Mouse (Mus musculus) myocyte (in vitro differentiated cells): ENCODE measurements around the gene Caly. TPM values are rescaled to one million over a fixed set of nuclear protein-coding genes. Genes with fewer than 3 reads are reported as not detected.

ENCODE experiments used
- H3K27me3 ChIP-seq: one replicate; pipeline ENCODE4 v1.6.1; 2011; ENCODE audit not compliant: control insufficient read depth, insufficient read depth, insufficient read length
- H3K36me3 ChIP-seq: one replicate; pipeline ENCODE4 v1.6.1; 2011; ENCODE audit not compliant: control insufficient read depth, insufficient read depth
- H3K4me2 ChIP-seq: one replicate; pipeline ENCODE4 v1.6.1; 2011; ENCODE audit warnings: low read depth, control low read depth
- H3K4me3 ChIP-seq: one replicate; pipeline ENCODE4 v1.5.1; 2011; ENCODE audit warnings: mild to moderate bottlenecking, control low read depth, moderate library complexity
- H3K79me2 ChIP-seq: one replicate; pipeline ENCODE4 v1.6.1; 2011; ENCODE audit not compliant: control insufficient read depth, insufficient read depth
- H3ac ChIP-seq: one replicate; pipeline ENCODE4 v1.6.1; 2011; ENCODE audit not compliant: control insufficient read depth, insufficient read length
- CEBPB ChIP-seq: IDR thresholded peaks from 2 replicates; pipeline ENCODE4 v1.6.1; 2011; ENCODE audit warnings: mild to moderate bottlenecking, moderate library complexity; ENCODE audit not compliant: poor library complexity, insufficient read depth, severe bottlenecking
- E2F4 ChIP-seq: IDR thresholded peaks from one replicate; pipeline ENCODE4 v1.6.1; 2011; ENCODE audit warnings: mild to moderate bottlenecking, control low read depth, moderate library complexity; ENCODE audit not compliant: insufficient read depth
- MAX ChIP-seq: IDR thresholded peaks from one replicate; pipeline ENCODE4 v1.6.1; 2011; ENCODE audit warnings: low read depth, mild to moderate bottlenecking, control low read depth
- MYOD1 ChIP-seq, 3 experiments: IDR thresholded peaks; one replicate each; pipeline ENCODE4 v1.6.1; 2011; ENCODE audit warnings: control low read depth in 2 of 3, low read depth in 2 of 3, mild to moderate bottlenecking in 2 of 3, moderate library complexity in 1 of 3; ENCODE audit not compliant: insufficient read length in 2 of 3, control insufficient read depth in 1 of 3
- MYOG ChIP-seq, 3 experiments: IDR thresholded peaks; one replicate each; pipeline ENCODE4 v1.6.1; 2011; ENCODE audit warnings: control low read depth in 2 of 3, low read depth in 2 of 3, mild to moderate bottlenecking in 2 of 3; ENCODE audit not compliant: insufficient read length in 2 of 3, control insufficient read depth in 1 of 3, insufficient read depth in 1 of 3
- POLR2A ChIP-seq: IDR thresholded peaks from one replicate; pipeline ENCODE4 v1.6.1; 2011; ENCODE audit warnings: low read depth, mild to moderate bottlenecking, control low read depth, moderate library complexity; ENCODE audit not compliant: insufficient read length
- POLR2AphosphoS2 ChIP-seq: IDR thresholded peaks from one replicate; pipeline ENCODE4 v1.6.1; 2011; ENCODE audit warnings: low read depth, control low read depth; ENCODE audit not compliant: insufficient read length
- REST ChIP-seq: IDR thresholded peaks from one replicate; pipeline ENCODE4 v1.6.1; 2011; ENCODE audit warnings: mild to moderate bottlenecking, control low read depth, moderate library complexity; ENCODE audit not compliant: insufficient read depth, insufficient read length
- SRF ChIP-seq: IDR thresholded peaks from one replicate; pipeline ENCODE4 v1.6.1; 2011; ENCODE audit warnings: low read depth; ENCODE audit not compliant: control insufficient read depth, insufficient read length
- TCF12 ChIP-seq: IDR thresholded peaks from one replicate; pipeline ENCODE4 v1.6.1; 2011; ENCODE audit warnings: mild to moderate bottlenecking, control low read depth; ENCODE audit not compliant: poor library complexity, insufficient read depth, severe bottlenecking
- TCF3 ChIP-seq: IDR thresholded peaks from one replicate; pipeline ENCODE4 v1.6.1; 2011; ENCODE audit warnings: low read depth, control low read depth; ENCODE audit not compliant: insufficient read length
- USF1 ChIP-seq: IDR thresholded peaks from one replicate; pipeline ENCODE4 v1.6.1; 2011; ENCODE audit warnings: low read depth, mild to moderate bottlenecking, control low read depth, moderate library complexity
- polyA plus RNA-seq: library from polyadenylated mRNA; unstranded; fragments of >200 nt; fragmentation: generic; extraction: Trizol; gene quantifications from one replicate; pipeline ENCODE4 v1.2.1, GENCODE M21; 2012; ENCODE audit warnings: missing spikeins

Gene Caly
- polyA plus RNA-seq, 1 experiment, result not detected

DNA sequence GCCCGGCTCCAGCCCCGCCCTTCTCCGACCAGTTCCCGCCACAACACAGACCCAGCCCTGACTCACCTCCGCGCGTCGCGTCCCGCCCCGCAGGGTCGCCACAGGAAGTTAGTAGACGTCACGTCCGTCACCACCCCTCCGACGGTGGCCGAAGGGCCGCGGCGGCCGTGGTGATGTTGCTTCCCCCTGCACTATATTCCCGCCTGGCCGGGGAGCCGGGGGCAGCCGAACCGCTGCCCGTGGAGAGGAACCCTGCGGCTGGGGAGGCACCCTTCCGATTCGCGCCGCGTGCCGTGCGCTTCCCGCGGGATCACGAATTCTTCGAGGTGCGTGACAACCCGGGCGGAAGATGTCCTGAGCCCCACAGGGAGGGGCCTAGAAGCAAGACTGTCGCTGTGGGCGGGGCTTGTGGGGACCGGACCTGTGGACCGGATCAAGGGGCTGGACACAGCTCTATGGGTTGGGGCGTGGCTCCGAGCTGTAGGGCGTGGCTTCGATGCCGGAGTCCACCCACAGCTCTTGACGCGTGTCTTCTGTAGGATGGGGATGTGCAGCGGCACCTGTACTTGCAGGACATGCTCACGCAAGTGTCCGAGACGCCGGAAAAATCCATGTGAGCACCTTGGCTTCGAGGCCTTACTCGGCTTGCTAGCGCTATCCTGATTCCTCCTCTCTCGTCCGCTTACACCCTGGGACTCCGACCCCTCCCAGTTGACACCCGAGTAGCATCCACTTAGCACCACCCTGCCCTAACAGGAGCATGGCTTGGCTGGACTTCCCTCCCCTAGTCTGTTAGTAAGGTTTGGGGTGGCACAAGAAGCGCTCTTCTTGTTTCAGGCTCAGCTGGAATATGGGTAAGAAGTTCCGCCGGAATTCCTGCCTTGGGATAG, 45.8 kb downstream of the Caly start, which contains the start of the genes Zfp511 and Tubgcp2:
Zfp511 (plus strand) TSS at position 111 of the 890 bp plus-strand sequence.
Tubgcp2 (minus strand) TSS at position 389 of the 890 bp plus-strand sequence.
- Histone ChIP-seq H3K36me3 (no peaks in the 10 kb centered on the region), H3K4me2 (peak within 1 kb of the TSS; percentile 82), H3K4me3 (peak within 1 kb of the TSS; percentile 62), H3ac (peak within 1 kb of the TSS; percentile 36), H3K27me3 (no peaks in the 10 kb centered on the region), H3K79me2 (peaks cover 11% of the 10 kb centered on the region)
- TF ChIP-seq MYOG (IDR thresholded peaks at IDR 0.05; ENCODE audit: control insufficient read depth in 1 of 3, insufficient read depth in 1 of 3, insufficient read length in 2 of 3, low read depth in 2 of 3) (no peak), POLR2A (peak; percentile 76), USF1 (no peak), REST (no peak), CEBPB (no peak), E2F4 (peak; percentile 62), SRF (peak; percentile 15), MYOD1 (IDR thresholded peaks at IDR 0.05; ENCODE audit: control insufficient read depth in 1 of 3, insufficient read length in 2 of 3, low read depth in 2 of 3) (peak in 1 of 3 experiments; percentile 18), POLR2AphosphoS2 (peak; percentile 63), TCF3 (no peak), TCF12 (no peak), MAX (no peak)

DNA sequence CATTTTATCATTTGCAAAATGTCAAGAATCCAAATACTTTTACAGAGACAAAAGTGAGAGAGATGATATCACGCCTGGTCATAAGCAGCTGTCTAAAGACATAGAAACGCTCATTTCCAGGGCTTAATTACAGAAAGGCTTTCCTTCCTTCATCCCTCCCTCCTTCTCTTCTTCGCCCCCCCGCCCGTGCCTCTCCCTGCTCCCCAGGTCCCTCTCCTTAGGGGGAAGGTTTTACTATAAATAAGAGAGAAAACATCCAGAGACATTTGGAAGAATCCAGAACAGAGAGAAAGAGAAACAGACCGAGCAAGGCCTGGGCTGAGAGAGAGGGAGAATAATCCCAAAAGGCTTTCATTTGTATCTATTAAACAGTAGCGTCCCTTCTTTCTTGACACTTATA, 46.9 kb downstream of the Caly start:
- TF ChIP-seq TCF3, result no peak
- TF ChIP-seq MYOG (IDR thresholded peaks at IDR 0.05; ENCODE audit: control insufficient read depth in 1 of 3, insufficient read depth in 1 of 3, insufficient read length in 2 of 3, low read depth in 2 of 3), result no peak
- no peak for TF ChIP-seq CEBPB
- no peak for TF ChIP-seq POLR2AphosphoS2
- TF ChIP-seq TCF12, result no peak
- TF ChIP-seq POLR2A, result no peak
- no peak for TF ChIP-seq MYOD1 (IDR thresholded peaks at IDR 0.05; ENCODE audit: control insufficient read depth in 1 of 3, insufficient read length in 2 of 3, low read depth in 2 of 3)
- TF ChIP-seq E2F4, result no peak
- TF ChIP-seq SRF, result no peak
- peak overlapping the region; percentile 36 for H3ac ChIP-seq
- no peaks in the 10 kb centered on the region for H3K27me3 ChIP-seq
- H3K4me3 ChIP-seq, result peak overlapping the region; percentile 62
- H3K36me3 ChIP-seq, result no peaks in the 10 kb centered on the region
- H3K4me2 ChIP-seq, result peak overlapping the region; percentile 82
- H3K79me2 ChIP-seq, result peaks cover 11% of the 10 kb centered on the region

DNA sequence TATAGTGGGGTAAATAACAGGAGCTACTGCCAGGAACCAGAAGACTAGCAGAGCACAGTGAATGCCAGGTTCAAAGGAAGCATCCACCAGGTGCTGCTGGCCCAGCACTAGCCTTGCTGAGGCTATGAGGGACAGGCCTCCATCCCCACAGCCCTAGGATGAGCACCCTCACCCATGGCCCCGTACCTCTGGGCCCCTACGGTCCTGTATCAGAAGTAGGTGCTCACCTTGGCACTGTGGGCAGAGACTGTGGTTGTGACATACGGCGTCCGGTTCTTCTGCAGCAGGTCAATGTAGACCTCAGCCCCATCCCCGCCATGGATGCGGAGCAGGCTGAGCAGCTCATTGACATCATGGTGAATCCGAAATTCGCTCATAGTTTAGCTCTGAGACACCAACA, 49.0 kb downstream of the Caly start:
- peaks cover 10% of the 10 kb centered on the region for H3K36me3 ChIP-seq
- H3K27me3 ChIP-seq, result no peaks in the 10 kb centered on the region

DNA sequence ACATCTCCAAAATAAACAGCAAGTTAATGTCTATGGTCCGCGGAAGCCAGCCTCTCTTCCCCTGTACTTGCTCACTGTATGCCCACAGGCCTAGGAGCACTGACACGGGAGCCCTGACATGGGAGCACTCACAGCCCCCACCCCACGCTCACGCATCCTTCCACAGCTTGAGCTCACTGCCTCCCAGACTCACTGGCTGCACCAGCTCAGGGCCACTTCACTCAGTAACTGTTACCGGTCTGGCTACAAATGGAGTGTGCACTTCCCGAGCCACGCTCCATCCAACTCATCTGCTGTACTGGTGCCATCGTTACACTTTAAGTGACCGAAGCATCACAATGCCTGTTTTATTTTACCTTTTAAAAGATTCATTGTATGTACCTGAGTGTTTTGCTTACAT, 50.0 kb downstream of the Caly start:
- no peak overlapping the region for H3K4me2 ChIP-seq
- no peaks in the 10 kb centered on the region for H3K27me3 ChIP-seq
- H3K36me3 ChIP-seq, result peaks cover 15% of the 10 kb centered on the region
- TF ChIP-seq POLR2AphosphoS2 (no peak), SRF (no peak), CEBPB (no peak), REST (no peak), TCF12 (no peak), MAX (no peak)
- no peak overlapping the region for H3ac ChIP-seq
- no peak overlapping the region for H3K4me3 ChIP-seq
- H3K79me2 ChIP-seq, result peaks cover 11% of the 10 kb centered on the region

More for the DNA sequence above, 49.0 kb downstream of the Caly start:
- H3K79me2 ChIP-seq, result peaks cover 11% of the 10 kb centered on the region
- no peak overlapping the region for H3K4me3 ChIP-seq
- no peak overlapping the region for H3ac ChIP-seq
- no peak overlapping the region for H3K4me2 ChIP-seq
- no peak for TF ChIP-seq USF1
- no peak for TF ChIP-seq POLR2A
- no peak for TF ChIP-seq TCF12

DNA sequence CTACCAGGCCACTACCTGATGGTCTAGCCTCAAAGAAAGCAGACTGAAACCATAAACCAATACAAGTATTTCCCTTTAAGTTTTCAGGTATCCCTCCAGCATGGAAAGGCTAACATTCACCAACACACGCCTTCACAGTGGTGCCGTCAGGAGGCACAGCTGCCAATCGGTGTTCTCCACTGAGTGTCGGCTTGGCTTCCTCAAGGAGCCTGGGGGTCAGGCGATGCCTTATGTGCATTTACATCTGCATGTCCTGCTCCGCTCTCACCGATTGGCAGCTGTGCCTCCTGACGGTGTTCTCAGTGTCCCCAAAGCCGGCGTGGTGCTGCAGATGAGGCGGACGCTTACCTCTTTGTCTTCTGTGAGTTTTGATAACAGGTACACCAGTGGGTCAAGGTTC, 50.6 kb downstream of the Caly start:
- H3K79me2 ChIP-seq, result peaks cover 11% of the 10 kb centered on the region
- H3K4me3 ChIP-seq, result no peak overlapping the region
- H3K27me3 ChIP-seq, result no peaks in the 10 kb centered on the region
- peaks cover 15% of the 10 kb centered on the region for H3K36me3 ChIP-seq
- no peak overlapping the region for H3ac ChIP-seq
- TF ChIP-seq TCF3, result no peak
- no peak for TF ChIP-seq TCF12
- no peak for TF ChIP-seq MAX
- no peak for TF ChIP-seq CEBPB
- TF ChIP-seq MYOD1 (IDR thresholded peaks at IDR 0.05; ENCODE audit: control insufficient read depth in 1 of 3, insufficient read length in 2 of 3, low read depth in 2 of 3), result no peak
- no peak overlapping the region for H3K4me2 ChIP-seq

Other genes with a start within 250 kb of the Caly start
- gene Adgra1, start 248.4 kb downstream of the Caly start, polyA plus RNA-seq, result 0.14 TPM
- gene Kndc1, start 187.9 kb downstream of the Caly start, polyA plus RNA-seq, result 0.01 TPM
- gene Utf1, start 138.8 kb downstream of the Caly start, polyA plus RNA-seq, result not detected
- gene 6430531B16Rik, start 103.8 kb downstream of the Caly start, polyA plus RNA-seq, result 0.13 TPM
- gene Adam8, start 90.0 kb downstream of the Caly start, polyA plus RNA-seq, result 2.3 TPM
- 25.2 TPM for gene Zfp511, start 46.2 kb downstream of the Caly start, polyA plus RNA-seq
- gene Tubgcp2, start 45.9 kb downstream of the Caly start, polyA plus RNA-seq, result 22.1 TPM
- 0.05 TPM for gene Msx3, start 33.5 kb downstream of the Caly start, polyA plus RNA-seq
- gene Prap1, start 10.8 kb upstream of the Caly start, polyA plus RNA-seq, result not detected
- 9.5 TPM for gene Fuom, start 19.9 kb upstream of the Caly start, polyA plus RNA-seq
- 7.0 TPM for gene Paox, start 33.3 kb upstream of the Caly start, polyA plus RNA-seq
- 125 TPM for gene Echs1, start 33.9 kb upstream of the Caly start, polyA plus RNA-seq
- 23.3 TPM for gene Mtg1, start 55.0 kb upstream of the Caly start, polyA plus RNA-seq
- gene Sprn, start 72.3 kb upstream of the Caly start, polyA plus RNA-seq, result not detected
- gene Olfr522, start 82.2 kb upstream of the Caly start, polyA plus RNA-seq, result not detected
- gene Olfr523, start 90.7 kb upstream of the Caly start, polyA plus RNA-seq, result not detected
- not detected for gene Olfr524, start 123.4 kb upstream of the Caly start, polyA plus RNA-seq
- not detected for gene Cd163l1, start 135.7 kb upstream of the Caly start, polyA plus RNA-seq
- gene 5830411N06Rik, start 164.7 kb upstream of the Caly start, polyA plus RNA-seq, result 0.12 TPM
- not detected for gene Olfr525, start 238.3 kb upstream of the Caly start, polyA plus RNA-seq